Mouse (Mus musculus): ENCODE measurements around the gene Gm2115.

DNA sequence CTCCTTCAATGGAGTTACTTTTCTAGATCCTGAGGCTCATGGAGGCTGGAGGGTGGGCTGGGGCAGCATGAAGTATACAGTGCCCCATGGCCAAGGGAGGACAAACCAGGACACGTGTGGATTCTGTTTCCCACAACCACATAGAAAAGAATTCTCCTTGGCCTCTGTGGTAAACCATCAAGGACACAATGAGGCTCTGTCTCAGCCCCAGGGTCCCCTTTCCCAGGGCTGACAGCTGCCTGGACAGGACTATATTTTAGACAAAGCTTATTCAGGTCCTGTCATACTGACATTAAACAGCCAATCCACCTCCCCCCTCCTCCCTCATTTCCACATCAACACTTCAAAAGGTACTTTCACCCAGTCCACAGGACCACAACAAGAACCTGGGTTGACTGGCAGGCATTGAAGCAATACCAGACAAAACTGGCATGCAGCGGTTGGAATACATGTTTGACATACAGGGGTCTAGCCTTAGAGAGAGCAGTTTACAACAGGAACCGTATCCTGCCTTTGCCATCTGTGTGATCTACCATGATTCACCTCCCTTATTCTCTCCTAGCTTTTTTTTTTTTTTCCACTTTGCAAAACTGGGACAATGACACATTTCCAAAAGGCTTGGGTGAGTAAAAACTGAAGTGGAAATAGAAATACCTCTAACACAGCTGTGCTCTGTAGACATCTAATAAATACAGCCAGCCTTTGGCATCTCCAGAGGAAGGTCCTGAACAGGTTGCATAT, 57.8 kb downstream of the Gm2115 start:
- TF ChIP-seq RAD21 (IDR thresholded peaks at IDR 0.05; ENCODE audit: low read depth, low read length) = no peak
- no peak for TF ChIP-seq CTCF (conservative IDR thresholded peaks at IDR 0.05 in 1 of 2, IDR thresholded peaks at IDR 0.05 in 1 of 2; ENCODE audit: low read depth in 2 of 2, low read length in 2 of 2)
- TF ChIP-seq ZC3H11A (IDR thresholded peaks at IDR 0.05; ENCODE audit: low read depth, low read length) = no peak
- TF ChIP-seq ZKSCAN1 (IDR thresholded peaks at IDR 0.05; ENCODE audit: borderline replicate concordance, low read depth, low read length) = no peak
- no peak for TF ChIP-seq TCF12 (IDR thresholded peaks at IDR 0.05; ENCODE audit: low read depth, low read length)
- TF ChIP-seq MAFK (IDR thresholded peaks at IDR 0.05; ENCODE audit: insufficient replicate concordance, low read length) = no peak
- no peak for TF ChIP-seq JUND (conservative IDR thresholded peaks at IDR 0.05; ENCODE audit: low read depth, low read length)
- no peak for TF ChIP-seq POLR2A (IDR thresholded peaks at IDR 0.05; ENCODE audit: low read depth, low read length)
- no peak for TF ChIP-seq E2F4 (IDR thresholded peaks at IDR 0.05; ENCODE audit: insufficient replicate concordance, low read depth, low read length)
- no peak for TF ChIP-seq NRF1 (IDR thresholded peaks at IDR 0.05; ENCODE audit: low read depth, low read length)
- no peak for TF ChIP-seq CHD2 (IDR thresholded peaks at IDR 0.05; ENCODE audit: low read length)

Data from CH12.LX (cell line).